Mouse (Mus musculus): ENCODE measurements around the gene Abtb2. TPM values are rescaled to one million over a fixed set of nuclear protein-coding genes. Genes with fewer than 3 reads are reported as not detected.

Gene Abtb2
- total and polyA plus RNA-seq, 3 experiments: 0.12 to 0.13 TPM; not detected in 1

DNA sequence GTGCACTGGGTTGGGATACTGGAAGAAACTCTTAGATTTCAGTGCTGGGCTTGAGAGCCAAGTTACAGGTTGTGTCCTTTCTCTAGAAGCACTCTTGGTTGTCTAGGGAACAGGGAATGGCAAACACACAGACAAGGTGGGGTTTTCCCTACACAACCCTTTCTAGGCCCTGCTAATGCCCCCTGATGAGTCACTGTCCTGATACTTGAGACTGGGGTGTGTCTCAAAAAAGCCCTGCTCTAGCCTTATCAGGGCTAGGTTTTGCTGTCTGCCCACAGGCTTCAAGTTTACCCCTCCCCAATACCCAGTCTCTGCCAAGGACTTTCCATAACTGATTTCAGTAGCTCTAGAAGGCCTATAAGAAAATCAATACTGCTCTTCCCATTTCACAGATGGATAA is 89.9 kb downstream of the Abtb2 start:
- DNase-seq (ENCODE audit: low read depth, low spot score): peak; percentile 59
- Histone ChIP-seq H3K27me3 (ENCODE audit: control insufficient read depth in 1 of 2, insufficient read depth in 2 of 2, low read length in 2 of 2) (no peaks in the 10 kb centered on the region; a peak in 1 of 4 replicates), H3K9ac (ENCODE audit: control insufficient read depth, low read depth, low read length, poor library complexity, severe bottlenecking) (no peak overlapping the region), H3K4me1 (ENCODE audit: control insufficient read depth in 1 of 2, insufficient read depth in 2 of 2, low read length in 2 of 2) (peaks cover 10 to 33% of the 10 kb centered on the region in 2 experiments), H3K79me2 (ENCODE audit: control insufficient read depth, insufficient read depth, low read length, poor library complexity) (no peaks in the 10 kb centered on the region), H3K4me3 (ENCODE audit: control insufficient read depth in 1 of 2, insufficient read depth in 1 of 2, low read depth in 2 of 2, low read length in 2 of 2) (no peak overlapping the region), H3K9me3 (replicated peaks; ENCODE audit: insufficient read depth, low read length) (no peaks in the 10 kb centered on the region), H3K27ac (ENCODE audit: control insufficient read depth, low read depth, low read length) (no peak overlapping the region), H3K36me3 (ENCODE audit: control insufficient read depth in 1 of 2, insufficient read depth in 2 of 2, low read length in 2 of 2) (peaks cover 0 to 30% of the 10 kb centered on the region in 2 experiments; a peak in 2 of 4 replicates)
- TF ChIP-seq RCOR1 (IDR thresholded peaks at IDR 0.05; ENCODE audit: low read depth, low read length) (peak; percentile 79), GATA1 (IDR thresholded peaks at IDR 0.05; ENCODE audit: low read depth, low read length) (peak; percentile 55), ZNF384 (IDR thresholded peaks at IDR 0.05; ENCODE audit: low read depth, low read length) (no peak), EP300 (IDR thresholded peaks at IDR 0.05; ENCODE audit: low read depth in 1 of 2, low read length in 2 of 2) (peak in 1 of 2 experiments; percentile 30; a peak in 2 of 4 replicates), CTCF (IDR thresholded peaks at IDR 0.05 in 2 of 3, conservative IDR thresholded peaks at IDR 0.05 in 1 of 3; ENCODE audit: control insufficient read depth in 1 of 3, insufficient read depth in 1 of 3, low read depth in 2 of 3, low read length in 3 of 3, poor library complexity in 1 of 3, severe bottlenecking in 1 of 3) (no peak), HCFC1 (IDR thresholded peaks at IDR 0.05; ENCODE audit: low read depth, low read length) (no peak), MAZ (IDR thresholded peaks at IDR 0.05; ENCODE audit: low read depth, low read length) (no peak), CHD1 (IDR thresholded peaks at IDR 0.05; ENCODE audit: low read depth, low read length) (no peak), MAFK (IDR thresholded peaks at IDR 0.05; ENCODE audit: borderline replicate concordance, low read depth, low read length) (no peak), ETS1 (IDR thresholded peaks at IDR 0.05; ENCODE audit: low read depth, low read length) (peak; percentile 45; the same call in 1 of the 2 replicates)

- Histone ChIP-seq H3K27ac (ENCODE audit: control insufficient read depth, low read depth, low read length) (no peak overlapping the region), H3K4me3 (ENCODE audit: control insufficient read depth in 1 of 2, insufficient read depth in 1 of 2, low read depth in 2 of 2, low read length in 2 of 2) (no peak overlapping the region), H3K79me2 (ENCODE audit: control insufficient read depth, insufficient read depth, low read length, poor library complexity) (no peaks in the 10 kb centered on the region), H3K9me3 (replicated peaks; ENCODE audit: insufficient read depth, low read length) (no peaks in the 10 kb centered on the region), H3K27me3 (ENCODE audit: control insufficient read depth in 1 of 2, insufficient read depth in 2 of 2, low read length in 2 of 2) (no peaks in the 10 kb centered on the region; a peak in 1 of 4 replicates), H3K36me3 (ENCODE audit: control insufficient read depth in 1 of 2, insufficient read depth in 2 of 2, low read length in 2 of 2) (peaks cover 0 to 25% of the 10 kb centered on the region in 2 experiments; a peak in 2 of 4 replicates), H3K4me1 (ENCODE audit: control insufficient read depth in 1 of 2, insufficient read depth in 2 of 2, low read length in 2 of 2) (peaks cover 10 to 37% of the 10 kb centered on the region in 2 experiments), H3K9ac (ENCODE audit: control insufficient read depth, low read depth, low read length, poor library complexity, severe bottlenecking) (no peak overlapping the region)
- DNase-seq (ENCODE audit: low read depth, low spot score): peak; percentile 52
- TF ChIP-seq TBP (IDR thresholded peaks at IDR 0.05; ENCODE audit: low read depth, low read length): 0 out of 2 replicates have a peak, but pooled peaks have one; percentile 27
- no peak for TF ChIP-seq POLR2AphosphoS5 (IDR thresholded peaks at IDR 0.05; ENCODE audit: borderline replicate concordance, low read depth, low read length)
- TF ChIP-seq EP300 (IDR thresholded peaks at IDR 0.05; ENCODE audit: low read depth in 1 of 2, low read length in 2 of 2): peak in 1 of 2 experiments; percentile 8; a peak in 1 of 4 replicates
- 0 out of 2 replicates have a peak, but pooled peaks have one; percentile 27 for TF ChIP-seq GATA1 (IDR thresholded peaks at IDR 0.05; ENCODE audit: low read depth, low read length)
Measured at GRCm38 (mm10) chr2:103659167-103659566, 93.1 kb downstream of the Abtb2 start.

Measured in MEL (cell line).